Mouse (Mus musculus): Measurements from ENCODE around the gene 1810009A15Rik.

The 1810009A15Rik gene

DNA sequence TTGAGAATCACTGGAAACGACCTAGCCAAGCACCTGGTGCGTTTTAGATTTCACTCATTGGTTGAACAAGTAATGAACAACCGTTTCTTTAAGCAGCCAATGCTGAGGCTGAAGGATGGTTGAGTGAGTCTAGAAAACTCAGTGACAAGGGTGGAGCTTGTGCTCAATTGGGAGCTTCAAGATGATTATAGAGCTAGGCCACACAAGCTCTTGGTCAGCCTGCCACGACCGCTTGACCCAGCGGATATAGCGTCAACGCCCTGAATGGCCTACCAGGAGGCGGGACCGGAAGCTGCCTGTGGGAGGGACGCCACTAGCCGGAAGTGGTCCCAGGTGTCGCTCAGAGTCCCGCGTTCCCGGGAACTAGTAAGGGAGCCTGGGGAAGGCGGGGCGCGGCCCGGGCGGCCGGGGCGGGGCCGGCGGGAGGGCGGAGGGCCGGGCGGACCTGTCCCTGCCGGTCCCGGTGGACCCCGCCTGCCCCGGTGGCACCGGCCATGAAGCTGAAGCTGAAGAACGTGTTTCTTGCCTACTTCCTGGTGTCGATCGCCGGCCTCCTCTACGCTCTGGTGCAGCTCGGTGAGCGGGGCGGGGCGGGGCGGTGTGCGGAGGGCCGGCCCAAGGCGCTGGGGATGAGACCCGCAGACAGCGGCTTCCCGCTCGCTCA, 31.6 kb downstream of the 1810009A15Rik start, which contains the start of gene B3gat3:
Gene B3gat3, plus strand, starts transcription at position 302 of the 664 bp plus-strand sequence.
- DNase-seq (ENCODE audit: low spot score in 2 of 2) = peak; percentile 87 to 90

DNA sequence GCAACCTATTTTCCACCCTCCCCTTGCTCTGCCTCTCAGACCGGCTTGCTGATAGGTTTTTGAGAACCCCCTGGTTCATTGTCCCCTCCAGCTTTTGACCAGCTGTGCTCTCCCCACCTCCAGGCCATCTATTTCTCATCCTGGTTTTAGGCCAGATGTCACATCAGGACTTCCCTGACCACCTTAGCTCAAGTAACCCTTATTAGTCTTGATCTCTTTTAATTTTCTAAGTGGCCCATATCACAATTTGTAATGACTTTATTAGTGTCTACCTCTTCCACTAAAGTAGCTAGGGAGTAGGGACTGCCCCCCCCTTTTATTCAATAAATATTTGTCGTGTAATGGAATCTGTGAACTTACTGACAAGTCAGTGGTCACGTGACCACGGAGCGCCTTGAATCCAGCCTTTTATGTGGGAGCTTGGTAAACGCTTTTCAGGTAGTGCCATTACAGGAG, 32.2 kb downstream of the 1810009A15Rik start:
- DNase-seq (ENCODE audit: low spot score in 2 of 2) = no peak

DNA sequence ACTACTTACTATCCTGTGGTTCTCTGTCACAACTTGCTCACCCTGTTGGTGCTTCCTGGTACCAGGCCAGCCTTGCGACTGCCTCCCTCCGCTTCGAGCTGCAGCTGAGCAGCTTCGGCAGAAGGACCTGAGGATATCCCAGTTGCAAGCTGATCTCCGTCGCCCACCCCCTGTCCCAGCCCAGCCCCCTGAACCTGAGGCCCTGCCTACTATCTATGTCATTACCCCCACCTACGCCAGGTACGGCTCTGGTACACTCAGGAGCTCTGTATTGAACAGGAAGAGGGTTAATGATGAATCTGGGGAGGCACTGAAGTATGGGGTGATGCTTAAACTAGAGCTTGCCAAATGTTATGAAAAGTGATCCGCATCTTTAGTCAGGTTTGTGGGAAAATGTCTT, 33.1 kb downstream of the 1810009A15Rik start:
- no peak for DNase-seq (ENCODE audit: low spot score in 2 of 2)

DNA sequence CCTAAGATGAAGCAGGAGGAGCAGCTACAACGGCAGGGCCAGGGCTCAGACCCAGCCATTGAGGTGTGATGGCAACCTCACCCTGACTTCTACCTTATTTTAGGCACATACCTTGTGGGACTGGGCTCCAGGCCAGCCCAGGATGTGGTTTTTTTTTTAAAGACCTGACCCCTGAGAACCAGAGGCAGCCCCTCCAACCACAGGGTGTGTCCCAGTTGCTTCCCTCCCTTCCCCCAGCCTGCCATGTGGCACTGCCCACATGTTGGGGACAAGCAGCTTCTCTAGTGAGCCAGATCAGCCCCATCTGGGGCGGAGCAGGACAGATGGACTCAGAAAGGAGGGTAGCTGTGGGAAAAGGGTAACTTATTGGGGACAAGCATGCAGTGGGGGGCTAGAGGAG, 38.1 kb downstream of the 1810009A15Rik start:
- peak; percentile 57 to 63 for DNase-seq (ENCODE audit: low spot score in 2 of 2)

GRCm38 (mm10) chr19:8927891-8928525, 39.4 kb downstream of the 1810009A15Rik start:
- no peak for DNase-seq (ENCODE audit: low spot score in 2 of 2)

GRCm38 (mm10) chr19:8928689-8929223, 40.1 kb downstream of the 1810009A15Rik start:
- peak in 1 of 2 experiments; percentile 25 for DNase-seq (ENCODE audit: low spot score in 2 of 2)

GRCm38 (mm10) chr19:8929224-8930088, 40.8 kb downstream of the 1810009A15Rik start, which contains the start of the genes Rom1 and Eml3:
TSS of gene Rom1 (minus strand) at chr19:8929356.
TSS of gene Eml3 (plus strand) at chr19:8929552.
- peak; percentile 90 to 94 for DNase-seq (ENCODE audit: low spot score in 2 of 2)

- DNase-seq (ENCODE audit: low spot score in 2 of 2) = no peak
Observed at GRCm38 (mm10) chr19:8930117-8930516, 41.5 kb downstream of the 1810009A15Rik start.

DNA sequence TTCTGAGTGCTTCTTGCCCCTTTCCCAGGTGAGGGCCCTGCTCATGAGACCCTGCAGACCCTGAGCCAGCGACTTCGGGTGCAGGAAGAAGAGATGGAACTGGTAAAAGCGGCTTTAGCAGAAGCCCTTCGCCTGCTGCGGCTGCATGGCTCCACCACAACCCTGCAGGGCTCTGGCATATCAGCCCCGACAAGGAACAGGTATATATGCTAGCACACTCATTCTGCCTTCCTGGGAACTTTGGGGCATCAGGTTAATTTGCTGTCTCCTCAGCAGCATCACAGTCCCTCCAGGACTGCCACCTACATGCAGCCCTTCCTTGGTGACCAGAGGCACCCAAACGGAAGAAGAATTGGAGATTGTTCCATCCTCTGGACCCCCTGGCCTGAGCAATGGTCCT, 42.1 kb downstream of the 1810009A15Rik start:
- DNase-seq (ENCODE audit: low spot score in 2 of 2) = no peak

DNA sequence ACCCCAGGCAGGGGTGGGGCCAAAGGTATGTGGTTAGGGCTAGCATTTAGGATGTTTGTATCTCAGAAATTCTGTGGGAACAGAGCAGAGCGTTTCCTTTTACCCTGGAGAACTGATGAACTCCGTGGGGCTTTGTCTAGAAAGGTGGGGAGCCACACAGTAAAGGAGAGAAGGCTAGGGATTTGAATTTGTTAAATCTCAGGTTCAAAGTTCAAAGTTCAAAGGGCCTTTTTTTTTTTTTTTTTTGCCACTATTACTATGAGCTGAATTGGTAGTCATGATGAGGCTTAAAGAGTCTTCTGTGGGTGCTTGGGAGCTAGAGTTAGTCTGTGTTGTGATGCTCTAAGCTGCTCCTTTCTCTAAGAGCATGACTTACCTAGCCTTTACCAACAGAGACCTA, 48.1 kb downstream of the 1810009A15Rik start:
- DNase-seq (ENCODE audit: low spot score in 2 of 2) = no peak
